Mouse (Mus musculus) C2C12 (cell line): Measurements from ENCODE around the gene Ngly1. TPM values are rescaled to one million over a fixed set of nuclear protein-coding genes. Genes with fewer than 3 reads are reported as not detected.
"Not testable (repeated sequence)": the region's sequence is repeated elsewhere in the genome, so short reads cannot be mapped to it uniquely, and the experiment has no call there.

Source experiments
- H3K27me3 ChIP-seq: one replicate; pipeline ENCODE4 v1.6.1; 2011; ENCODE audit not compliant: control insufficient read depth, insufficient read depth, insufficient read length
- H3K36me3 ChIP-seq: one replicate; pipeline ENCODE4 v1.6.1; 2011; ENCODE audit not compliant: control insufficient read depth, insufficient read depth
- H3K4me3 ChIP-seq: one replicate; pipeline ENCODE4 v1.5.1; 2011; ENCODE audit warnings: mild to moderate bottlenecking, control low read depth; ENCODE audit not compliant: poor library complexity, insufficient read depth, severe bottlenecking
- H3K79me2 ChIP-seq: one replicate; pipeline ENCODE4 v1.6.1; 2011; ENCODE audit not compliant: control insufficient read depth, insufficient read depth
- H3K79me3 ChIP-seq: one replicate; pipeline ENCODE4 v1.6.1; 2011; ENCODE audit warnings: low read depth, control low read depth
- H3ac ChIP-seq: one replicate; pipeline ENCODE3; 2011; ENCODE audit warnings: low read depth; ENCODE audit not compliant: control insufficient read depth, insufficient read length
- CEBPB ChIP-seq: IDR thresholded peaks from one replicate; pipeline ENCODE4 v1.6.1; 2011; ENCODE audit warnings: low read depth, mild to moderate bottlenecking, control low read depth, moderate library complexity
- CTCF ChIP-seq: IDR thresholded peaks from one replicate; pipeline ENCODE4 v1.5.1; 2011; ENCODE audit not compliant: control insufficient read depth, insufficient read depth, insufficient read length
- FOSL1 ChIP-seq: IDR thresholded peaks from one replicate; pipeline ENCODE4 v1.8.0; 2011; ENCODE audit warnings: mild to moderate bottlenecking, low read length; ENCODE audit not compliant: poor library complexity, insufficient read depth, severe bottlenecking
- MAX ChIP-seq: IDR thresholded peaks from one replicate; pipeline ENCODE4 v1.6.1; 2011; ENCODE audit warnings: mild to moderate bottlenecking, control low read depth
- MYOD1 ChIP-seq: IDR thresholded peaks from one replicate; pipeline ENCODE4 v1.6.1; 2011; ENCODE audit warnings: low read depth; ENCODE audit not compliant: control insufficient read depth, insufficient read length
- MYOG ChIP-seq: IDR thresholded peaks from one replicate; pipeline ENCODE4 v1.6.1; 2011; ENCODE audit not compliant: control insufficient read depth, insufficient read length; ENCODE audit errors: extremely low read depth
- USF1 ChIP-seq: IDR thresholded peaks from one replicate; pipeline ENCODE4 v1.6.1; 2011; ENCODE audit warnings: low read depth, mild to moderate bottlenecking, control low read depth, moderate library complexity
- polyA plus RNA-seq: library from polyadenylated mRNA; unstranded; fragments of >200 nt; fragmentation: generic; extraction: Trizol; gene quantifications from one replicate; pipeline ENCODE4 v1.2.1, GENCODE M21; 2012; ENCODE audit warnings: missing spikeins

The Ngly1 gene
- polyA plus RNA-seq, 1 experiment = 7.4 TPM

DNA sequence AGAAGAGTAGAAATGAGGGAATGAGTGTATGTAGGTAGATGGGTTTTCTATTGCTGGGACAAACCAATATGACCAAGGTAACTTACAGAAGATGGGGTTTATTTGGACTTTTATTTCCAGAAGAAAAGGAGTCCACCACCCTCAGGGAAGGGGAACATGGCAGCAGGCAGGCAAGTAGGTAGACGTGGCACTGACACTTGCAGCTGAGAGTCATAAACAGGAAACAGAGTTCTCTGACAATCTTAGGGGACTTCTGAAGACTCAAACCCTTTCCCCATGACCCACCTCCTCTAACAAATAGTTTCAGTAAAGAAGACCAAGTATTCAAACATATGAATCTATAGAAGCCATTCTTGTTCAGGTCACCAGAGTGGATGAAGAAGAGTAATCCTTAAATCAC, 44.8 kb downstream of the Ngly1 start:
- no peak overlapping the region for H3ac ChIP-seq
- no peaks in the 10 kb centered on the region for H3K79me3 ChIP-seq
- H3K4me3 ChIP-seq = no peak overlapping the region
- no peaks in the 10 kb centered on the region for H3K79me2 ChIP-seq
- no peak for TF ChIP-seq MAX
- TF ChIP-seq USF1 = no peak
- TF ChIP-seq CTCF = no peak
- no peak for TF ChIP-seq CEBPB
- TF ChIP-seq MYOG = no peak
- TF ChIP-seq MYOD1 = no peak
- TF ChIP-seq FOSL1 = no peak
- no peaks in the 10 kb centered on the region for H3K36me3 ChIP-seq
- no peaks in the 10 kb centered on the region for H3K27me3 ChIP-seq

GRCm38 (mm10) chr14:16296816-16297468, 47.9 kb downstream of the Ngly1 start:
- Histone ChIP-seq H3K79me3 (no peaks in the 10 kb centered on the region), H3K79me2 (no peaks in the 10 kb centered on the region), H3ac (no peak overlapping the region), H3K4me3 (no peak overlapping the region), H3K27me3 (no peaks in the 10 kb centered on the region), H3K36me3 (no peaks in the 10 kb centered on the region)
- TF ChIP-seq CEBPB (no peak), MYOG (no peak)

GRCm38 (mm10) chr14:16301735-16302134, 52.7 kb downstream of the Ngly1 start:
- no peaks in the 10 kb centered on the region for H3K27me3 ChIP-seq
- no peak overlapping the region for H3K4me3 ChIP-seq
- H3K79me3 ChIP-seq = no peaks in the 10 kb centered on the region
- H3K36me3 ChIP-seq = no peaks in the 10 kb centered on the region
- no peak for TF ChIP-seq MYOD1
- TF ChIP-seq CEBPB = no peak
- TF ChIP-seq FOSL1 = no peak
- TF ChIP-seq MYOG = no peak
- TF ChIP-seq USF1 = no peak
- no peaks in the 10 kb centered on the region for H3K79me2 ChIP-seq
- H3ac ChIP-seq = no peak overlapping the region

DNA sequence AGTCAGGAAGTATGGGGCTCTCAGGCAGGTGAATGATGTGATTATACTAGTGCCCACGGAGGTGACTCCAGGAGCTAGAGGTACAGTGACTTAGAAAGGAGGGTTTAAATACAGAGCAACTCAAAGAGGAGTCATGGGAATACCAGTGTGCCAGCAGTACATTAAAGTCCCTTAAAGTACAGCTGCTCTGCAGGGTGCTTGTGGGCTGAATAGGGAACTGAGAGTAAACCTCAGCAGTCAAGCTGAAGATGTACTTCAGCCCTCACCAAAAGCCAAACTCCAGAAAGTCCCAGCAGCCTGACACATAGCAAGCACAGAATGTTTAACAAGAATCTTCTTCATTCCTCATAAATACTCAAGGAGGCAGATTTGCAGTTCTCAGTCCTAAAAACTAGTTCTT, 53.6 kb downstream of the Ngly1 start:
- Histone ChIP-seq H3K79me3 (no peaks in the 10 kb centered on the region), H3ac (no peak overlapping the region), H3K36me3 (no peaks in the 10 kb centered on the region), H3K79me2 (no peaks in the 10 kb centered on the region), H3K27me3 (no peaks in the 10 kb centered on the region), H3K4me3 (no peak overlapping the region)
- TF ChIP-seq FOSL1 (no peak), MYOG (no peak), MAX (no peak), USF1 (no peak), CEBPB (no peak), CTCF (no peak), MYOD1 (no peak)

DNA sequence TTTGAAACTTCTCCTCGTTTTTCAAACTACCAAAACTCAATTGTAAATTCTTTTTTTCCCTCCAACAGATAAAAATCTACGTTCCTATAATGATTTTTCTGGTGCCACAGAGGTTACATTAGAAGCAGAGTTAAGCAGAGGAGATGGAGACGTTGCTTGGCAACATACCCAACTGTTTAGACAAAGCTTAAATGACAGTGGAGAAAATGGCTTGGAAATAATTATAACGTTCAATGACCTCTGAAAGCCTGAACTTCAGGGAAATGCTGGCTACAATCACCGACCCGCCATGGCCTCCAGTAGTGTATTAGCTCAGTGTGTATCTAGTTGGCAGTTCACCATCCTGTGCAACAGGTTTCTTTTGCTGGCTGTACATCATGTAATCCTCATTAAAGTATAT, 61.7 kb downstream of the Ngly1 start:
- no peaks in the 10 kb centered on the region for H3K27me3 ChIP-seq
- H3K79me3 ChIP-seq = no peaks in the 10 kb centered on the region
- no peaks in the 10 kb centered on the region for H3K36me3 ChIP-seq
- no peak overlapping the region for H3K4me3 ChIP-seq
- H3K79me2 ChIP-seq = no peaks in the 10 kb centered on the region
- TF ChIP-seq CEBPB (no peak), MAX (no peak), MYOD1 (no peak), FOSL1 (no peak), MYOG (no peak), CTCF (no peak), USF1 (no peak)
- no peak overlapping the region for H3ac ChIP-seq

DNA sequence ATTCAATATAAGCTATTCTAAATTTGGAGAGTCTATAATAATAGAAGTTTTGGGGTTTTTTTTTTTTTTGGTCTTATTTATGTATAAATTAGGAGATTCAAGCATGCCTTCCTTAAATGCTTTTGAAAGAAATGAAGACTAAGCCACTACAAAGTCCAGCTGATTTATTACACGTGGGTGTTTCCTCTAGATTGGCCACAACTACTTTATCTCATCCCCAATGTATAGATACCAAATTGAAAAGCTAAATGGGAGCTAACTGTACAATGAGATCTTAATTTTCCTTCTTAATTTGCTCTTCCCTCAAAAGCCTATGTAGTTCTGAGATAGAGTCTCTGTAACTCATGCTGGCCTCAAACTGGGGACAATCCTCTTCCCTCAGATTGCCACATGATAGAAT, 63.5 kb downstream of the Ngly1 start:
- H3ac ChIP-seq = no peak overlapping the region
- no peaks in the 10 kb centered on the region for H3K79me3 ChIP-seq
- H3K79me2 ChIP-seq = no peaks in the 10 kb centered on the region
- H3K27me3 ChIP-seq = no peaks in the 10 kb centered on the region
- H3K36me3 ChIP-seq = no peaks in the 10 kb centered on the region
- TF ChIP-seq CEBPB (no peak), USF1 (no peak), MYOG (no peak), MAX (no peak), FOSL1 (no peak), MYOD1 (no peak), CTCF (no peak)
- no peak overlapping the region for H3K4me3 ChIP-seq

GRCm38 (mm10) chr14:16313073-16313472, 64.0 kb downstream of the Ngly1 start:
- H3ac ChIP-seq, H3K36me3 ChIP-seq, H3K79me3 ChIP-seq, H3K27me3 ChIP-seq, H3K4me3 ChIP-seq, H3K79me2 ChIP-seq: not testable (repeated sequence)
